Mouse (Mus musculus) spleen, postnatal 36 days (tissue): ENCODE measurements around the gene Nsl1.

Source experiments
- DNase-seq, 2 experiments: peaks; one replicate each; pipeline ENCODE4 v3.0.0; 2022; ENCODE audit warnings: low spot score in 2 of 2, mixed read lengths in 1 of 2

Nsl1 gene

DNA sequence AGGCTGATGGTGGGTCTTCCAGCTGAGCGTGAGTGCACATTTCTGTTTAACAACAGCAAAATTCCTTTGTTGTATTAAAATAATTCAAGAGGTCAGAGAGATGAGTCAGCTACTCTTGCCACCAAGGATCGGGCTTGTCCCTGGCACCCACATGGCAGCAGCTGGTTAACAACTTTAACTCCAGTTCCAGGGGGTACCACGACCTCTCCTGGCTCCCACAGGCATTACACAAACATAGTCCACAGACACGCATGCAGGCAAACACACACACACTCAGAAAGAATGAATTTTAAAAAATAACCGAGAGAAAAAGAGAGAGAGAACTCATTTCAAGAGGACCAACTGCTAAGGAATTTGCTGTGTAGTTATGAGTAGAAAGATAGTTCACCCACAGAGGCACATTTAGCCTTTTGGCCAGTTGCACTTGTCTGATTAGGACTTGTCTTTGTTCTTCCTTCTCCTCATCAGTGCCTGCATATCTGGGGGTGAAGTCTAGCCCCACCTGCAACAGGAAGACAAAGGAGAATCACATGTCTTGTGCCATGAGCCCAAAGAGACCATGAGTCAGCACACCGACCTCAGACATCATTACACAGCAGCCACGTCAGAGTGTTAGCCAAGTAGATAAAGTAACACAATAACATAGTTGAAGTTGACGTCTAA is 7.8 kb upstream of the Nsl1 start:
- DNase-seq = no peak

DNA sequence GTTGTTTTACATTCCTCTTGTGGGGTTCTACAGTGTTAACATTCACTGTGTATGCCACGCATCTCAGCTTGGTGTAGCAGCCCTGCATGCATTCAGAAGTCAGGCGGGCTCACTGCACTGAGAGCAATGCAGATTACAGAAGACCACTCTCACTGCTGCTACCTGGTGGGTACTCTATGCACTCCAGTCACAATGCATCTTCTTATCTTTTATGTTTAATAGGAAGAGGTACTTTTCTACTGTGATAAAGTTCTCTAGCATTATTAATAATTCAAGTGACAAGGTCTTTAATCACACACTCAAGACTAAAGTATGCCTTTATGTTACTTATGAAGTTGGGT is 7.3 kb upstream of the Nsl1 start:
- no peak for DNase-seq

DNA sequence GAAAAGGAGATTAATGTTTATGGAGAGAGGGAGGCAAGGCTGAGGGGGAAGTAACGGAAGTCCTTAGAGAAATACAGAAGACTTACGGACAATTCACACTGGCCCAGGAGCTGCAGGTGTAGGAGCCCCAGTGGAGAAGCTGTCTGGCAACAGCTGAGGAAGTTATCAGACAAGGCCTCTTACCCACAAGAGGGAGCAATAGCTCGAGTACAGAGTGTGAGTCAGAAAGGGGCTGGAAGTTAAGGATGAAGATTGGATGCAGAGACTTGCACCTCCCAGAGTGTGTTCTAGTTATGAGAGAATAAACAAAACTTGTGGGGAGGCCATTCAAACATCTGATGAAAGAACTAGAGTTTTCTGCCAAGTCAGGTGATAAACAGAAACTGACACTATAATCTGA is 5.4 kb upstream of the Nsl1 start:
- DNase-seq = no peak

DNA sequence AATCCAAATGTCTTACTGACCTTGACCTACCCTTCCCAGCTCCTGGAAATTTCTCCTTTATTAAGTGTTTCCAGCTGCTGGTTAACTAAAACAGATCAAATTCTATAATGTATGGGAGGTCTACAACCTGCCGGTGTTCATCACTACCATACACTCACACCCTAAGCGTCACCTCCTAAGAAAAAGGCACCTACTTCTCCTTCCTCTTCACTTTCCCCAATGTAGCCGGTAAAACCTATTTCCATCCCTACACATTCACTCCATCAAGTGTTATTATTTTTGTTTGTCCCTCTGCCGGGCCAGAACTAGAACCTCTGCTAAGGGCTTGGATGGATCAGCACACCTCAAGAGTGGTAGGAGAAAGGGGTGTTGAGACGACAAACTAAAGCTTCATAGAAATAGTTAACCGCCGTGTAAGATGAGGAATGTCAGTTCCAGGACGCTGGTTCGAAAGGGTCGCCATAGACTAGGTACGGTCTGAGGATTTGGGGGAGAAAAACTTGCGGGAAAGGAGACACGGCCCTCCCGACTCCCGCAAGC is 501 bp upstream of the Nsl1 start:
- DNase-seq = no peak

DNA sequence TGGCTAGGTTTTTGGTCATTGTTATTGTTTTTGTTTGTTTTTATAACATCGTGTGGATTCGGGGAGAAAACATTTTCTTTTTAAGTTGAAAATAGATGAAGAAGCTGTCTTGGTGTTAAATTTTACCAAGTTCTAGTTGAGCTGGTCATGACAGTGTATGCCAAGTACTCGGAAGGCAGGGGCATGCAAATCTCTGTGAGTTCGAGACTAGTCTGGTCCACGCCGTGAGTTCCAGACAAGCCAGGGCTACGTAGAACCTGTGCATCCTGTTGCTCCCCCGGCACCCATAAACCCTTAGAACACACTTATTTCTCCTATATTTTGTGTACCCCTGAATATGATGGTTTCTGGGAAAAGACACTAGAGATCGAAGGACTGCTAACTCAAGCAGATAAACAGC is 888 bp downstream of the Nsl1 start:
- DNase-seq = no peak

DNA sequence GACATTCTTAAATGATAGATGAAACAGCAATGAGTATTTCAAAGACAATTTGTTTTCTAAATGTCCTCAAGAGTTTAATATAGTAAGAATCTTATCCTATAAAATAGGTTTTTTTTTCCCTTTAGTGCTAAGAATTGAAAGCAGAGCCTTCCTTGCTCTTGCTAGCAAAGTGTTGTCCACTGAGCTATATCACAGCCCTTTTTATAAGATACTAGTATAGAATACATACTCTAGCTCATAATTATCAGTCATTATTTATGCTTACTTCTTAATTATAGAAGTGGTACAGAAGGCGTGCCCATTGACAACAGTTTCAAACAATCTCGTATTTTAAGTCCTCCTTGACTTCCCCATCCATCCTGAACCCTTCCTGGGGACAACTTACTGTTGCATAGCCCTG is 1.7 kb downstream of the Nsl1 start:
- DNase-seq = no peak

DNA sequence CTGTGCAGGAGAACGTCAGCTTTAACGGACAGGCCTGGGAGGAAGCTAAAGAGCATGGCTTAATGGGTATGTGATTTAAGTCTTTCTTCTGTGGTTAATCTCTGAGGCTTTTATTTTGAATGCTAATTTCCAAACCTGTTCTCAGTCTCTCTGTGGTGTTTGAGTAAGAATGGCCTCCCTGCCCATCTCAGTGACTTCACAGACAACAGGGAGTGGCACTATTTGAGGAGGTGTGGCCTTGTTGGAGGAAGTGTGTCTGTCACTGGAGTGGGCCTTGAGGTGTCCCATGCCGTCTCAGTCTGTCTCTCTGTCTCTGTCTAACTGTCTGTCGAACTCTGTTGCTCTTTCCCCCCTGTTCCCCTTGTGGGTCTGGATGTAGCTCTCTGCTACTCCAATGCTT is 2.4 kb downstream of the Nsl1 start:
- DNase-seq = no peak

DNA sequence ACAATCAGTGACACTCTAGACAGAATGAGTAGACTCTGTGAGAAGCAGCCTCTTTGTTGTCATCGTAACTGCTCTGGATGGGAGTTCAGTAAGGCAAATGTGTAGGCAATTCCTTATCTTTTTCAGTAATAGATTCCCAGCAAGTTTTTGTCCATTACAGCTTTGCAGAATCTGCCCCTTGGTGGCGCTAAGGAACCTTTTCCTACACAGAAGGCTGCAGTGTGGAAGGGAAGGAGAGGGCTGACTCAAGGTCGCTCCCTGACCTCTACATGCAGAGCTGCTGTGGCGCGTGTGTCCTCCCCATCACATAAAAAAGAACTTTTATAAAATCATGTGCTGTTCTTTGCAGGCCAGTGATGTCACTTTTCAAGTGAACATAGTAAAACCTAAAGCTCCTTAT is 5.6 kb downstream of the Nsl1 start:
- no peak for DNase-seq

DNA sequence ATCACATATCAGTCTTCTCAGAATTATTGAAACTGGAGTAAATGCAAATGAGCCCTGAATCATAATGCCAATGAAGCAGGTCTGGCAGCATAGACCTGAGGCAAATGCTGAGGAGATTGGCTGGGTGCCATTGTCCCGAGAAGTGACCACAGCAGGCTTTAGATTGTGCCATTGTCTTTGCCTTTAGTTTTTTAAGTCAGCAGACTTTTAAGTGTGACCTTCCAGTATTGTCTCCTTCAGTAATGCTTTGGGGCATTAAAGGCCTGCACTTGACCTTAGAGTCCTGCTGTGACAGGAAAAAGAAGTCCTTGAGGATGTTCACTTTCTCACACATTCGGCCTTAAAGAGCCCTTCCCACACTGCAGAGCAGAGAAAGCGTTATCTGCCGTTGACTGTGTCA is 7.4 kb downstream of the Nsl1 start:
- no peak for DNase-seq

DNA sequence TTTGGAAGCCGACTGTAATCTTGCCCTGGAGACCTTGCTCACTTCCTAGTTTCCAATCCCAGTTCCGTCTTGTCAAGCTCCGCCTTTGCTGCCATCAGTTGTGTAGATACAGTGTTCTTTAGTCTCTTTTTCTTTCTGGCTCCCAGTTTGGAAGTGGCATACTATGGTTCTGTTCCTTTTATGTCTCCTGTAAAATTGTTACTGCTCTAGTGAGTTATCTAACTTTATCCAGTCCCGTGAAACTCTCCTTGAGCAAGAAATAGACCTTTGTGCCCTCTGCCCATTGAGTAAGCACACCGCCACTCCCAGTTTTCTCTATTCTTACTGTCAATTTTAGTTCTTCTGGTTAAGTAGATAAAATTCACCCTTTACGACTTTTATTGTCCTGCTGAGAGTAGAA is 8.8 kb downstream of the Nsl1 start:
- no peak for DNase-seq

DNA sequence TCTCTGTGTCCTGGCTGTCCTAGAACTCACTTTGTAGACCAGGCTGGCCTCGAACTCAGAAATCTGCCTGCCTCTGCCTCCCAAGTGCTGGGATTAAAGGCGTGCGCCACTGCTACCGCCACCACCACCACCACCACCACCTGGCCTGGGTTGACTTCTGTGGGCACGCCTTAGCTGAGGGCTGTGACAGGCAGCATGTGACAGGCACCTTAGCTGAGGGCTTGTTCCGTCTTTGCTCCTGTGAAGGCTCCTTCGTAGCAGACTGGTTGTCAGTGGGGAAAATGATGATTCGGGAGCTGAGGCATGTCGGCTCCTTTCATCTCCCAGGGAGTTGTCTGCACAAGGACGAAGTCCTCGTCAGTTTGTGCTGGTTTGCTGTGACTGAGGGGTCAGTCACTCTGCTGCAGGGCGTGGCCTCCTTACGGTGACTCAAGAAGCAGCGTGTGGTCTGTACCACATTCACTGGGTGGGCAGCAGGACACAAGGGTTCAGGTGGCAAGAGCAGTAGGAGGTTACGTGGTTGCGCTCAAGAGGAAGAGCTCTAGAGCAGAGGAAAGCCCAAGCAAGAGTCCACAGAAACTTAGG is 9.6 kb downstream of the Nsl1 start:
- no peak for DNase-seq

DNA sequence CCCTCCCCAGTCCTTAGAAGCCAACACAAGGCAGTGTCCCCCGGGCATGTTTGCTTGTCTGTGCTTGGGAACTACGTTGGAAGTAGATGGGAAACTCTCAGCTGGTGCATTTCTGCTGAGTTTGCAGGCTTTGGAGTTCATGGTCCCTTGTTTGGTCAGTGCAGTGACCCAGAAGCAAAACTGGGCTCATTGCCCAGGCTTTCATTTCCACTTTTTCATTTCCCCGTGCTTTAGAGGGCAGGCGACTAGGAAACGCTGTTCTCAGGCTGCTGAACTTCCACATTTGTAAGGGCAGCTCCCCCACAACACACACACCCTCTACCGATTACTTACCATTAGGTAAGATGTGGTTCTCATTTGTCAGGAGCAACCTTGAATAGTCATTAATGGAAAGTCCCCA is 10.2 kb downstream of the Nsl1 start:
- DNase-seq = peak; percentile 73 to 79

DNA sequence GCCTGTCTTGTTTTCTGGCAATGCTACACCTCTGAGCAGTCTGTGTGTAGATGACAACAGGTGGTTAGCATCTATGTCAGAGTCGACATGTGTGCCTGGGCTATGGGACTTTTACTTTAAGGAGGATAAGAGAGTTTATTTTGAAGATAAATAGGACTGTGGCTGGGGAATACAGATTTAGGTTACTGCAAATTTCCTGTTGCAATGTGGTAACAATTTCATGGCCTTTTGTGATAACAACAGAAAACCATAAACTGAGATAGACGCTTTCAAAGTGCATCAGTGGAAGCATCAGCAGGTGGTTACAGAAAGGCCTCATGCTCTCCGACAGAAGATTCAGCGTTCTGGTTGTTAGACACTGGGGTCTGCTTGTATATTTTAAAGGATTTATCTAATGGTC is 10.7 kb downstream of the Nsl1 start:
- no peak for DNase-seq

DNA sequence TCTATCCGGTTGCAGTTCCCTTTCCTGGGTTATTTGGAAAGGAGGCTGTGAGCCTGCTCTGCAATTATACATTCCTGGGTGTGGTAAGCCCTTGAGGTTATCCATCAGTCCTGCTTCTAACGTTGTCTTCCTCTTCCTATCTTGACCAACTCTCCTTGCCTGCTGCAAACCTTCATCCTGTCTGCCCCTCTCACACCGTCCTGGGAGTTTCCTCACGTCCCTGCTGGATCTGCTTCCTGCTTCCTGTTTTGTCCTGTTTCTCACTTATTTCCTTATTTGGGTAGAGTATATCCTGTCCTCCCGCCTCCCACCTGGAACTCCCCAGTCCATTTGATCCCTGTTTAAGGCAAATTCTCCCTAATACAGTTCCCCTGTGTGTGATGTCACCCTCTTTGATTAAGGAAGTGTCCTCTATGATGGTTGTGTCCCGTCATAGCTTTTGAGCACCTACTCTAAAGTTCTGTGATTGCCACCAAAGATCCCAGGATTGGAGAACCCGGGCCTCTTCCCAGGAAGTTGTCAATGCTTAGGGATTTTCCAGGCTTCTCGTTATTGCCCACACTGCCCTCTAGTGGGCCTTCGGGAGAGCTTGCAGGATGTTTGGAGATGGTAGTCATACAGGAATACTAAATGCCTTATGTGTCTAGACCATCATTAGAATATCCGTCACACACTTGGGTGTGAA is 12.5 kb downstream of the Nsl1 start:
- DNase-seq = no peak

DNA sequence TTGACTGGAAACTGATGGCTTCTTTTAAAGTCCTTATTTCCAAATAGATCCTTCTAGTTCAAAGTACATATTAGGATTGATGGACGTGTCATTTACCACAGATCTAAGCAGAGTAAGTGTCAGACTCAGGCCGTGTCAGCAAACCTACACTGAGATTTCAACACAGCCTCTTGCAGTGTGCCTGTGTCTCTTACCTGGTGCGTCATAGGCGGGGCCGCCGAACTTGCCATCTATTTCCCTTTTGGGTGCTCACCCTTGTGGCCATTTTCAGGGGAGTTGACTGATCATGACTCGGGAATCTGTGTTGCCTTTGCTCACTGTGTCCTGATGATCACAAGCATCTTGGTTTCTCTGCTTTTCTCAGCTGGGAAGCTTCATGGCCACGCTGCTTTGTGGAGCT is 20.4 kb downstream of the Nsl1 start:
- no peak for DNase-seq

DNA sequence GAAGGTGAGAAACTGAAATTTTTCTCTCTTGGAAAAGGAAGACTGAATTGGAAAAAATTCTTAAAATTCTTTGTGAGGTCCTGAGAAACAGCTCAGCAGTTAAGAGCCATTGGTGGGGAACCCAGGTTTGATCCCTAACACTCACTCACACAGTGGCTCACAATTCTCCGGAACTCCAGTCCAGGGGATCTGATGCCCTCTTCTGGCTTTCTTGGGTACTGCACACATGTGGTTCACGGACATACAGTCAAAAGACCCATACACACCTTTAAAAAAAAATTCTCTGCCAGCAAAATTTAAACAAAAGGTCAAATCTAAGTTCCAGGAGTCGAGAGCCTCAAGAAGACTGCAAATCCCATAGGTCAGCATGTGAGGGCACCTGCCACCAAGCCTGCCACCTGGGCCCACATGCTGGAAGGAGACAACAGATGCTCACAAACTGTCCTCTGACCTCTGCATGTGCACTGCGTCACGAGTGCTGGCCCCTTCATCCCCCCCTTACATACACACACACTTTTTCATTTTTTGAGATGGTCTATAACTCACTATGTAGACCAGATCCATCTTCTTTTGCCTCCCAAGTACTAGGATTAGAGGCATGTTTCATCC is 22.2 kb downstream of the Nsl1 start:
- DNase-seq = peak; percentile 40 to 53

DNA sequence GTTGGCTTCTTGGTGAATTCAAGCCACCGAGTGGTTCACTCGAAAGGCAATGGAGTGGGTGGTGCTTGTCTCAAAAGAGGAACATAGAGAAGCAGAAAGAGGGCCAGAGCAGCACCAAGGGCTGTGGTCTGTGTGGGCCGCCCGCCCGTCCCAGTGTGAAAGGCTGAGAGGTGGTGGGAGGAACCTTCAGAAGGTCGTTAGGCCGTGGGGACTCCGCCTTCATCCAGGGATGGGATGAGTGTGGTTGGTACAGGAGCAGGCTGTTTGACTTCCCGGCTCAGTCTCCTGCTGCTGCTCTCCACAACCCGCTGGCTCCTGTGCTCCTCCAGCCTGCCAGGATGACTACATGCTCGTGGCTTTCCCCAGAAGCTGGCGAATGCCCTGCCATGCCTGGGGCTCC is 22.8 kb downstream of the Nsl1 start:
- peak; percentile 48 to 58 for DNase-seq

DNA sequence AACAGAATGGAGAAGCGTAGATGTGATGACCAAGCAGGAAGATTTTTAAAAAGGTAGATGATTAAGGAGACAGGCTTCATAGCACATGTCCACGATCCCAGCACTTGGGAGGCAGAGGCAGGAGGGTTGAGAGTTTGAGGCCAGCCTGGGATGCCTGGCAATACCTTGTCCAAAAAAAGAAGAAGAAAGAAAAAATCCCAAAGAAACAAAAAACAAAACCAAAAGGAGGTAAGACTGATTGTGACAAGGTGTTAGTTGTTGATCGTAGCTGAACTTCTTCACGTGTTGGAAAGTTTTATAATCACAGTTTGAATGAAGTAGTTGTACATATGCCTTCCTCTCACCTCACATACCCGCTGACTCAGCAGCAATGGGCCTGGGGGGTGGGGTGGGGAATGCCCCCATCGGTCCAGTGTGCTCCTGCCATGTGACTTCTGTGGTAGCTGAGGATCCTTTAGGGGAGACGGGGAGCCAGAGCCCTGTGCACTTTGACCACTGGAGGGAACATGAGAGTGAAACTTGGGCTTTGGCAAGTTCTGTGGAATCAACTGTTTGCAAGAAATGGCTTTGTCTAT is 23.6 kb downstream of the Nsl1 start:
- no peak for DNase-seq

DNA sequence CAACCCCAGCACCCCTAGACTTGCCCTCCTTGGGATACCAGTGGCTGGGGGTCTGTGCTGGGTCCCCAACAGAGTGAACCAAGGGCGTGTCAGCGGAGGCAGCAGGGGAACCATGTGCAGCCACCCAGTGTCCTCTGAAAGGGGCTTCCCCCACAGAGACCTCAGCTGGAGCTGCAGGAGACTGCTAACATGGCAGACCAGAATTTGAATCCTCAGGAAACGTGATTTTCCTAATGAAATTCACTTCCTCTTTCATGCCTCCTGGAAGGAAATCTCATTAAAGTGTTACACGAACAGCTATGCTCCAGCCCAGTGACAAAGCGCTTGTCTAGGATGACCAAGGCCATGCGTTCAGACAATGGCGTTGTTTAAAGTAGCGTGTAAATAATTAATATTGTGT is 24.1 kb downstream of the Nsl1 start:
- no peak for DNase-seq

DNA sequence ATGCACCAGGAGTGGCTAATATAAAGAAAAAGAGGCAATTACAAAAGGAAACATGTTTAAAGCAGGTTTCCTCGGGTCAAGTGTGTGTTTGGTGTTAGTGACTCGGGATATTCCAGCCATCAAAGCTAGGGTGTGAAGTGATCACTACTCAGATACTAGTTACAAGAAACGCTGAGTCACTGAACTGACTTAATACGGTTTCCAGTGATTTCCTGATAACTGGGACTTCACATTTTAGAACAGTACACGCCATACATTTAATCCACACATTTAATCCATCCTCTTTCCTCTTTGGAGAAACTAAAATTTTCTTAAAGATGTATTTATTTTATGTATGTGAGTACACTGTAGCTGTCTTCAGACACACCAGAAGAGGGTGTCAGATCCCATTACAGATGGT is 25.1 kb downstream of the Nsl1 start:
- DNase-seq = no peak

DNA sequence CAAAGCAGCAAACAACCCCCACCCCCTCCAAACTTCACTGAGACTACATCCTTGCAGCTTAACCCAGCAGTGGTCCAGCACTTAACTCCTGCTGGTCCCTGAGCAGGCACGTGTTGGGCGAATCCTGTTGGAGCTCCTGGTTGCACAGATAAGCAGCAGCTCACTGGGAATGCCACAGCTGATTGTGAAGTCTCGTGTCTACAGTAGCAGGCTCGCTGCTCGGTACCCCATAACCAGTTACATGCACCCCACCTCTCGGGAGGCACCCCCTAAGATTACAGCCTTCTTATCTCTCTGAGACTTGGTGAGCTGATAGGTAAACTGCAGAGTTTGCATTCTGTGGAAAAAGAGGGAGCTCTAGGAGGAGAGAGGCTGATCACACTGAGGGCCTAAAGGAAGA is 26.5 kb downstream of the Nsl1 start:
- DNase-seq = no peak

DNA sequence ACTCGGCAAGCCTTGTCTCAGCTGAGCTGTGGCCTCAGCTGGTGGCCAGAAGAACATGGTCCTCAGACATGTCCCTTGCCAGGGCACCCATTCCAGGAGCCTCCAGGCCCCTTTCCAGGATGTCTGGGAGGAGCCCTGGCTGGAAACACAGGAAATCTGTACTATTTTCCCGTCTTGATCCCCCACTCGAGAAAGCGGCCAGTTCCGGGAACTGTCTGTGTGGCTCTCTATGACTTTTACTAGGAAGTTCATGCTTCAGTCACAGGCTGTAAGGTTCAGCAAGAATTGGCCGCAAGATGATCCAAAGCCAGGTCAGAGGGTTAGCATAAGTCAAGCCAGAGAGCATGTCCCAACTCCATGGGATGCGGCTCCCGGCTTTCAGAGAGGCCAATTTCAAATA is 29.2 kb downstream of the Nsl1 start:
- DNase-seq = no peak

DNA sequence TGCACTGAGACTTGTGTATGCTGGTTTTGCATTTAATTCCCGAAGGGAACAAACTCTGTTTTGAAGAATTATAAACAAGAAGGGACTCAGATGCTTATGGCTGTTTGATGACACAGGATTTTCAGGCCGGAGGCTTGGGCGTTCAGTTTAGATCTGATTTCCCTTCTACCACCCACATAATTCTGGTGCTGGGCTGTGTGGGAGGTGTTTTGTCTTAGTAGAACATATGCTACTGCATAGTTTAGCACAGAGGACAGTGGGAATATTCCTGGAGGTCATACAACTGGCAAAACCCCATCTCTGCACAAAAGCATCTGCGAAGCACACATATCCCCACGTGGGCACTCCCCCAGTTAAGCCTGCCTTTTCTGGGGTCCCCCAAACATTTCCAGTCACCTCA is 30.8 kb downstream of the Nsl1 start:
- DNase-seq = no peak
